Mouse (Mus musculus) kidney, embryonic 15.5 days (tissue): Measurements from ENCODE around the gene Mre11a. TPM values are rescaled to one million over a fixed set of nuclear protein-coding genes. Genes with fewer than 3 reads are reported as not detected.

Experiments used
- ATAC-seq: fragments of 200-750 bp; cut with Nextera tagmentation; replicated peaks from 2 replicates; pipeline ENCODE4 v1.8.0; 2017; ENCODE audit warnings: moderate TSS enrichment; ENCODE audit not compliant: low FRiP score
- H3K27ac ChIP-seq: fragments of 300-500 bp; sonication (generic); 2 replicates; pipeline ENCODE4 v1.5.1; 2015; ENCODE audit warnings: mild to moderate bottlenecking, inconsistent platforms
- H3K27me3 ChIP-seq: fragments of 300-500 bp; sonication (generic); 2 replicates; pipeline ENCODE4 v1.6.1; 2015; ENCODE audit warnings: inconsistent platforms
- H3K36me3 ChIP-seq: fragments of 300-500 bp; sonication (generic); 2 replicates; pipeline ENCODE4 v1.6.1; 2015; ENCODE audit warnings: inconsistent platforms
- H3K4me1 ChIP-seq: fragments of 300-500 bp; sonication (generic); 2 replicates; pipeline ENCODE4 v1.6.1; 2015; ENCODE audit warnings: inconsistent platforms
- H3K4me2 ChIP-seq: fragments of 300-500 bp; sonication (generic); 2 replicates; pipeline ENCODE4 v1.6.1; 2015; ENCODE audit warnings: moderate library complexity, mild to moderate bottlenecking, inconsistent platforms
- H3K4me3 ChIP-seq: fragments of 300-500 bp; sonication (generic); replicated peaks from 2 replicates; pipeline ENCODE4 v1.5.1; 2015; ENCODE audit warnings: mild to moderate bottlenecking, inconsistent platforms
- H3K9ac ChIP-seq: fragments of 300-500 bp; sonication (generic); 2 replicates; pipeline ENCODE4 v1.6.1; 2015; ENCODE audit warnings: mild to moderate bottlenecking, inconsistent platforms
- H3K9me3 ChIP-seq: fragments of 300-500 bp; sonication (generic); replicated peaks from 2 replicates; pipeline ENCODE4 v1.6.1; 2016; ENCODE audit warnings: inconsistent platforms
- WGBS: fragments of 180-500 bp; shearing (Covaris S2); methylation state at CpG from one replicate; pipeline ENCODE4 v1.1.7; 2015; ENCODE audit warnings: mixed read lengths; 5-methylcytosine and 5-hydroxymethylcytosine counted together
- polyA plus RNA-seq: library from polyadenylated mRNA; unstranded; fragments of >200 nt; fragmentation: Nextera tagmentation; extraction: Ambion mirVana; gene quantifications from 2 replicates; pipeline ENCODE4 v1.2.1, GENCODE M21; 2015

The Mre11a gene
- polyA plus RNA-seq, 1 experiment from 2014 or later = 26.0 TPM

GRCm38 (mm10) chr9:14835335-14836075 is 51.1 kb downstream of the Mre11a start:
- no peak overlapping the region for H3K4me3 ChIP-seq
- peaks cover 3% of the 10 kb centered on the region for H3K4me1 ChIP-seq
- peaks cover 61% of the 10 kb centered on the region for H3K36me3 ChIP-seq
- no peaks in the 10 kb centered on the region for H3K9me3 ChIP-seq
- 91% methylated on average over 6 of the region's 6 CpGs for WGBS
- ATAC-seq = no peak
- H3K27ac ChIP-seq = no peak overlapping the region
- no peaks in the 10 kb centered on the region for H3K27me3 ChIP-seq
- H3K9ac ChIP-seq = no peak overlapping the region
- no peak overlapping the region for H3K4me2 ChIP-seq

GRCm38 (mm10) chr9:14839527-14839926 is 55.1 kb downstream of the Mre11a start:
- ATAC-seq = peak; percentile 77

GRCm38 (mm10) chr9:14839970-14840369 is 55.5 kb downstream of the Mre11a start:
- H3K4me2 ChIP-seq = no peak overlapping the region
- H3K27me3 ChIP-seq = no peaks in the 10 kb centered on the region
- no peaks in the 10 kb centered on the region for H3K9me3 ChIP-seq
- H3K4me3 ChIP-seq = no peak overlapping the region
- 67% methylated on average over 5 of the region's 5 CpGs for WGBS
- no peak overlapping the region for H3K9ac ChIP-seq
- H3K27ac ChIP-seq = no peak overlapping the region
- peaks cover 17% of the 10 kb centered on the region for H3K36me3 ChIP-seq
- no peak for ATAC-seq
- H3K4me1 ChIP-seq = peaks cover 3% of the 10 kb centered on the region

More at GRCm38 (mm10) chr9:14839527-14839926, 55.1 kb downstream of the Mre11a start:
- Histone ChIP-seq H3K4me1 (peaks cover 3% of the 10 kb centered on the region), H3K36me3 (peaks cover 21% of the 10 kb centered on the region), H3K27me3 (no peaks in the 10 kb centered on the region), H3K27ac (no peak overlapping the region), H3K9me3 (no peaks in the 10 kb centered on the region), H3K4me3 (no peak overlapping the region), H3K9ac (no peak overlapping the region), H3K4me2 (no peak overlapping the region)
- 41% methylated on average over 7 of the region's 7 CpGs for WGBS

- H3K9me3 ChIP-seq = no peaks in the 10 kb centered on the region
- H3K4me2 ChIP-seq = no peak overlapping the region
- H3K4me3 ChIP-seq = no peak overlapping the region
- H3K4me1 ChIP-seq = peaks cover 3% of the 10 kb centered on the region
- ATAC-seq = no peak
- no peak overlapping the region for H3K9ac ChIP-seq
- WGBS = 70% methylated on average over 10 of the region's 10 CpGs
- H3K27ac ChIP-seq = peak overlapping the region; percentile 28; the same call in 1 of the 2 replicates
- H3K36me3 ChIP-seq = no peaks in the 10 kb centered on the region
- no peaks in the 10 kb centered on the region for H3K27me3 ChIP-seq
Observed at GRCm38 (mm10) chr9:14841878-14842761, 57.7 kb downstream of the Mre11a start.

- ATAC-seq = no peak
- WGBS = 89% methylated on average over 6 of the region's 6 CpGs
- H3K9ac ChIP-seq = no peak overlapping the region
Observed at GRCm38 (mm10) chr9:14843311-14843857, 58.9 kb downstream of the Mre11a start.

GRCm38 (mm10) chr9:14843901-14844300 is 59.4 kb downstream of the Mre11a start:
- no peak overlapping the region for H3K4me3 ChIP-seq

More at GRCm38 (mm10) chr9:14843311-14843857, 58.9 kb downstream of the Mre11a start:
- no peaks in the 10 kb centered on the region for H3K36me3 ChIP-seq
- H3K4me1 ChIP-seq = peaks cover 3% of the 10 kb centered on the region
- H3K4me2 ChIP-seq = no peak overlapping the region
- no peak overlapping the region for H3K27ac ChIP-seq
- H3K4me3 ChIP-seq = no peak overlapping the region
- no peaks in the 10 kb centered on the region for H3K9me3 ChIP-seq
- no peaks in the 10 kb centered on the region for H3K27me3 ChIP-seq

GRCm38 (mm10) chr9:14846428-14846827 is 62.0 kb downstream of the Mre11a start:
- Histone ChIP-seq H3K4me3 (no peak overlapping the region), H3K9me3 (0 out of 2 replicates have a peak, but pooled peaks cover 2% of the 10 kb centered on the region), H3K27me3 (no peaks in the 10 kb centered on the region), H3K4me1 (no peaks in the 10 kb centered on the region), H3K9ac (no peak overlapping the region), H3K4me2 (no peak overlapping the region), H3K27ac (no peak overlapping the region), H3K36me3 (no peaks in the 10 kb centered on the region)
- WGBS = 54% methylated on average over 5 of the region's 5 CpGs
- ATAC-seq = no peak

More at GRCm38 (mm10) chr9:14843901-14844300, 59.4 kb downstream of the Mre11a start:
- Histone ChIP-seq H3K27me3 (no peaks in the 10 kb centered on the region), H3K4me2 (no peak overlapping the region), H3K27ac (no peak overlapping the region), H3K36me3 (no peaks in the 10 kb centered on the region), H3K4me1 (peaks cover 3% of the 10 kb centered on the region), H3K9ac (no peak overlapping the region), H3K9me3 (no peaks in the 10 kb centered on the region)
- 92% methylated on average over 3 of the region's 3 CpGs for WGBS
- ATAC-seq = no peak

- WGBS = 72% methylated on average over 1 of the region's 1 CpGs
- no peak overlapping the region for H3K9ac ChIP-seq
- ATAC-seq = no peak
- no peaks in the 10 kb centered on the region for H3K27me3 ChIP-seq
- H3K27ac ChIP-seq = no peak overlapping the region
- no peak overlapping the region for H3K4me3 ChIP-seq
- H3K36me3 ChIP-seq = no peaks in the 10 kb centered on the region
- 0 out of 2 replicates have a peak, but pooled peaks cover 2% of the 10 kb centered on the region for H3K9me3 ChIP-seq
- H3K4me2 ChIP-seq = no peak overlapping the region
- no peaks in the 10 kb centered on the region for H3K4me1 ChIP-seq
Observed at GRCm38 (mm10) chr9:14848267-14848935, 63.9 kb downstream of the Mre11a start.

- peaks cover 22% of the 10 kb centered on the region for H3K27me3 ChIP-seq
- no peak for ATAC-seq
- no peaks in the 10 kb centered on the region for H3K36me3 ChIP-seq
- H3K4me3 ChIP-seq = no peak overlapping the region
- H3K9ac ChIP-seq = no peak overlapping the region
- H3K9me3 ChIP-seq = 0 out of 2 replicates have a peak, but pooled peaks cover 2% of the 10 kb centered on the region
- no peak overlapping the region for H3K4me2 ChIP-seq
- no peak overlapping the region for H3K27ac ChIP-seq
- peaks cover under 1% of the 10 kb centered on the region; the same call in 1 of the 2 replicates for H3K4me1 ChIP-seq
- WGBS = 61% methylated on average over 4 of the region's 4 CpGs
Observed at GRCm38 (mm10) chr9:14854585-14854984, 70.1 kb downstream of the Mre11a start.

GRCm38 (mm10) chr9:14856922-14857654 is 72.6 kb downstream of the Mre11a start:
- no peak for ATAC-seq
- H3K4me2 ChIP-seq = no peak overlapping the region

GRCm38 (mm10) chr9:14858170-14858706 is 73.8 kb downstream of the Mre11a start:
- ATAC-seq = no peak

More at GRCm38 (mm10) chr9:14856922-14857654, 72.6 kb downstream of the Mre11a start:
- Histone ChIP-seq H3K27ac (no peak overlapping the region), H3K4me3 (no peak overlapping the region), H3K9me3 (no peaks in the 10 kb centered on the region), H3K36me3 (no peaks in the 10 kb centered on the region), H3K9ac (no peak overlapping the region), H3K4me1 (peaks cover 11% of the 10 kb centered on the region), H3K27me3 (peaks cover 46% of the 10 kb centered on the region)
- 57% methylated on average over 4 of the region's 4 CpGs for WGBS

More at GRCm38 (mm10) chr9:14858170-14858706, 73.8 kb downstream of the Mre11a start:
- no peak overlapping the region for H3K4me2 ChIP-seq
- H3K4me1 ChIP-seq = peaks cover 11% of the 10 kb centered on the region
- no peak overlapping the region for H3K4me3 ChIP-seq
- peaks cover 55% of the 10 kb centered on the region for H3K27me3 ChIP-seq
- no peaks in the 10 kb centered on the region for H3K9me3 ChIP-seq
- H3K9ac ChIP-seq = no peak overlapping the region
- H3K27ac ChIP-seq = no peak overlapping the region
- WGBS = 64% methylated on average over 7 of the region's 7 CpGs
- no peaks in the 10 kb centered on the region for H3K36me3 ChIP-seq
